Mouse (Mus musculus) myocyte (in vitro differentiated cells): ENCODE measurements around the gene Rab7. TPM values are rescaled to one million over a fixed set of nuclear protein-coding genes. Genes with fewer than 3 reads are reported as not detected.
A peak's percentile ranks its signal among the peaks of the same experiment; 100 is the strongest.

Experiments
- H3K27me3 ChIP-seq: one replicate; pipeline ENCODE4 v1.6.1; 2011; ENCODE audit not compliant: control insufficient read depth, insufficient read depth, insufficient read length
- H3K36me3 ChIP-seq: one replicate; pipeline ENCODE4 v1.6.1; 2011; ENCODE audit not compliant: control insufficient read depth, insufficient read depth
- H3K4me2 ChIP-seq: one replicate; pipeline ENCODE4 v1.6.1; 2011; ENCODE audit warnings: low read depth, control low read depth
- H3K4me3 ChIP-seq: one replicate; pipeline ENCODE4 v1.5.1; 2011; ENCODE audit warnings: mild to moderate bottlenecking, control low read depth, moderate library complexity
- H3K79me2 ChIP-seq: one replicate; pipeline ENCODE4 v1.6.1; 2011; ENCODE audit not compliant: control insufficient read depth, insufficient read depth
- H3ac ChIP-seq: one replicate; pipeline ENCODE4 v1.6.1; 2011; ENCODE audit not compliant: control insufficient read depth, insufficient read length
- CEBPB ChIP-seq: IDR thresholded peaks from 2 replicates; pipeline ENCODE4 v1.6.1; 2011; ENCODE audit warnings: mild to moderate bottlenecking, moderate library complexity; ENCODE audit not compliant: poor library complexity, insufficient read depth, severe bottlenecking
- E2F4 ChIP-seq: IDR thresholded peaks from one replicate; pipeline ENCODE4 v1.6.1; 2011; ENCODE audit warnings: mild to moderate bottlenecking, control low read depth, moderate library complexity; ENCODE audit not compliant: insufficient read depth
- MAX ChIP-seq: IDR thresholded peaks from one replicate; pipeline ENCODE4 v1.6.1; 2011; ENCODE audit warnings: low read depth, mild to moderate bottlenecking, control low read depth
- MYOD1 ChIP-seq, 3 experiments: IDR thresholded peaks; one replicate each; pipeline ENCODE4 v1.6.1; 2011; ENCODE audit warnings: control low read depth in 2 of 3, low read depth in 2 of 3, mild to moderate bottlenecking in 2 of 3, moderate library complexity in 1 of 3; ENCODE audit not compliant: insufficient read length in 2 of 3, control insufficient read depth in 1 of 3
- MYOG ChIP-seq, 3 experiments: IDR thresholded peaks; one replicate each; pipeline ENCODE4 v1.6.1; 2011; ENCODE audit warnings: control low read depth in 2 of 3, low read depth in 2 of 3, mild to moderate bottlenecking in 2 of 3; ENCODE audit not compliant: insufficient read length in 2 of 3, control insufficient read depth in 1 of 3, insufficient read depth in 1 of 3
- POLR2A ChIP-seq: IDR thresholded peaks from one replicate; pipeline ENCODE4 v1.6.1; 2011; ENCODE audit warnings: low read depth, mild to moderate bottlenecking, control low read depth, moderate library complexity; ENCODE audit not compliant: insufficient read length
- POLR2AphosphoS2 ChIP-seq: IDR thresholded peaks from one replicate; pipeline ENCODE4 v1.6.1; 2011; ENCODE audit warnings: low read depth, control low read depth; ENCODE audit not compliant: insufficient read length
- REST ChIP-seq: IDR thresholded peaks from one replicate; pipeline ENCODE4 v1.6.1; 2011; ENCODE audit warnings: mild to moderate bottlenecking, control low read depth, moderate library complexity; ENCODE audit not compliant: insufficient read depth, insufficient read length
- SRF ChIP-seq: IDR thresholded peaks from one replicate; pipeline ENCODE4 v1.6.1; 2011; ENCODE audit warnings: low read depth; ENCODE audit not compliant: control insufficient read depth, insufficient read length
- TCF12 ChIP-seq: IDR thresholded peaks from one replicate; pipeline ENCODE4 v1.6.1; 2011; ENCODE audit warnings: mild to moderate bottlenecking, control low read depth; ENCODE audit not compliant: poor library complexity, insufficient read depth, severe bottlenecking
- TCF3 ChIP-seq: IDR thresholded peaks from one replicate; pipeline ENCODE4 v1.6.1; 2011; ENCODE audit warnings: low read depth, control low read depth; ENCODE audit not compliant: insufficient read length
- USF1 ChIP-seq: IDR thresholded peaks from one replicate; pipeline ENCODE4 v1.6.1; 2011; ENCODE audit warnings: low read depth, mild to moderate bottlenecking, control low read depth, moderate library complexity
- polyA plus RNA-seq: library from polyadenylated mRNA; unstranded; fragments of >200 nt; fragmentation: generic; extraction: Trizol; gene quantifications from one replicate; pipeline ENCODE4 v1.2.1, GENCODE M21; 2012; ENCODE audit warnings: missing spikeins

Gene Rab7
- polyA plus RNA-seq, 1 experiment, result 181 TPM

- Histone ChIP-seq H3ac (no peak overlapping the region), H3K27me3 (no peaks in the 10 kb centered on the region), H3K4me2 (no peak overlapping the region), H3K36me3 (peaks cover 24% of the 10 kb centered on the region), H3K4me3 (no peak overlapping the region), H3K79me2 (peaks cover 100% of the 10 kb centered on the region)
- TF ChIP-seq POLR2AphosphoS2 (no peak), E2F4 (no peak), SRF (no peak), REST (no peak), MAX (no peak)
Observed at GRCm38 (mm10) chr6:88023316-88023890, 21.7 kb downstream of the Rab7 start.

DNA sequence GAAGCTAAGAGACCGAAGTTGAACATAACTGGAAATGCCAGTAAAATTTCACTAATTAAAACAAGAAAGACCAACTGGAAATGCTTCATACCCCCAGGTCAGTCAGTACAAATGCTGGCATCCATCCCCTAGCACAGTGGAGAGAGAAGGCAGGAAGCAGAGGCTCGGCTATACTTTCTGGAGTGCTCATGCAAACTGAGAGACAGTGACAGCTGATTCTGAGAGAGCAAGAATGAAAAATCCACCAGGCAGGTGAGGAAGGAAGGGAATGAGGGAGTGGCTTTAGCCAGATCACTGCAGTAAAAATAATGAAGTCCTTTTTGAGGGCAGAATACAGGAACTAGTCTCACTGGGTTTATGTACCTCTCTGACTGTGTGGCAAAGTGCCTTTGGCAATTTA, 25.9 kb downstream of the Rab7 start:
- Histone ChIP-seq H3K36me3 (peaks cover 7% of the 10 kb centered on the region), H3K4me3 (no peak overlapping the region), H3K4me2 (peak overlapping the region; percentile 1), H3K27me3 (no peaks in the 10 kb centered on the region), H3ac (no peak overlapping the region), H3K79me2 (peaks cover 98% of the 10 kb centered on the region)
- TF ChIP-seq MYOD1 (IDR thresholded peaks at IDR 0.05; ENCODE audit: control insufficient read depth in 1 of 3, insufficient read length in 2 of 3, low read depth in 2 of 3) (peak; percentile 65 to 88 (median 81)), USF1 (no peak)

- Histone ChIP-seq H3K4me3 (no peak overlapping the region), H3K79me2 (peaks cover 94% of the 10 kb centered on the region), H3ac (no peak overlapping the region), H3K27me3 (no peaks in the 10 kb centered on the region), H3K36me3 (peaks cover 4% of the 10 kb centered on the region), H3K4me2 (no peak overlapping the region)
- TF ChIP-seq POLR2AphosphoS2, result no peak
- no peak for TF ChIP-seq REST
- no peak for TF ChIP-seq SRF
- TF ChIP-seq MYOD1 (IDR thresholded peaks at IDR 0.05; ENCODE audit: control insufficient read depth in 1 of 3, insufficient read length in 2 of 3, low read depth in 2 of 3), result no peak
- no peak for TF ChIP-seq CEBPB
- TF ChIP-seq TCF12, result no peak
- no peak for TF ChIP-seq POLR2A
- TF ChIP-seq MAX, result no peak
- no peak for TF ChIP-seq USF1
- TF ChIP-seq E2F4, result no peak
- no peak for TF ChIP-seq TCF3
- no peak for TF ChIP-seq MYOG (IDR thresholded peaks at IDR 0.05; ENCODE audit: control insufficient read depth in 1 of 3, insufficient read depth in 1 of 3, insufficient read length in 2 of 3, low read depth in 2 of 3)
Observed at GRCm38 (mm10) chr6:88017821-88018220, 27.2 kb downstream of the Rab7 start.

DNA sequence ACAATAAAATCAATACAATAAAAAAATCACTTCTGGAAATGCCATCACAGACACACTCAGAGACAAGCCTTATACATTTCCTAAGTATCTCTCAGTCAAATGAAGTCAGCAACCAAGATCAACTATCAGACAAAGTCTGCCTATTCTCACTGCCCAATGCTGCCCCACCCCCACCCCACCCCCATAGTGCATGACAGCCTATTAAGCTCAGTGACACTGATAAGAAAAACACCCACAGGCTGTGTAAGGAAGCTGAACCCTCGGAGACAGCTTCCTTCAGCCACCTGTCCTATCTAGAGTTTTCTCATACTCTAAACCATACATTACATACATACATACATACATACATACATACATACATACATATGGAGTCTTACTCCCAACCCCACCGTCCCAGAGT, 29.3 kb downstream of the Rab7 start:
- no peaks in the 10 kb centered on the region for H3K27me3 ChIP-seq
- no peak overlapping the region for H3K4me2 ChIP-seq
- H3K4me3 ChIP-seq, result no peak overlapping the region
- no peak for TF ChIP-seq E2F4
- TF ChIP-seq MYOG (IDR thresholded peaks at IDR 0.05; ENCODE audit: control insufficient read depth in 1 of 3, insufficient read depth in 1 of 3, insufficient read length in 2 of 3, low read depth in 2 of 3), result no peak
- TF ChIP-seq MAX, result no peak
- no peak for TF ChIP-seq SRF
- TF ChIP-seq REST, result no peak
- TF ChIP-seq MYOD1 (IDR thresholded peaks at IDR 0.05; ENCODE audit: control insufficient read depth in 1 of 3, insufficient read length in 2 of 3, low read depth in 2 of 3), result no peak
- no peak for TF ChIP-seq TCF12
- no peak for TF ChIP-seq CEBPB
- TF ChIP-seq POLR2AphosphoS2, result no peak
- TF ChIP-seq USF1, result no peak
- H3ac ChIP-seq, result no peak overlapping the region
- H3K36me3 ChIP-seq, result peaks cover 6% of the 10 kb centered on the region
- peaks cover 73% of the 10 kb centered on the region for H3K79me2 ChIP-seq

DNA sequence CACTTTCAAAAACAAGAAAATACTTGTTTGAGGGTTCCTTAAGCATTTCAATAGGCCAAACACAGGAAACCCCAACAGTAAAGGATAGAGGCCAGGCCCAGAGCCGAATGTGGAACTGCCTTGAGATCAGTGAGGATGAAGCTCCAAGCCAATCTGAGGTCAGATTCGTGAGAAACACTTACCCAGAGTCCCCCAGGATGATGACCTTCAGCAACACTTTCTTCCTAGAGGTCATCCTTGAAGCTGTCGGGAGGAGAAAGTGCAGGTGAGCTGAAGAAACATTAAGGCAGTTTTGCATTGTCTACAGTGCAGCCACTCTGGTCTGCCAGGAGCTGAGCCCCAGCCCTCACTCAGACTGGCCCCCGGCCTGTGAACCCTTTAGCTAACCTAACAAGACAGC, 31.6 kb downstream of the Rab7 start:
- H3K27me3 ChIP-seq, result no peaks in the 10 kb centered on the region
- H3K36me3 ChIP-seq, result peaks cover 28% of the 10 kb centered on the region
- TF ChIP-seq TCF12, result no peak
- TF ChIP-seq POLR2A, result no peak
- TF ChIP-seq MYOD1 (IDR thresholded peaks at IDR 0.05; ENCODE audit: control insufficient read depth in 1 of 3, insufficient read length in 2 of 3, low read depth in 2 of 3), result no peak
- TF ChIP-seq MAX, result no peak
- no peak for TF ChIP-seq E2F4
- TF ChIP-seq CEBPB, result no peak
- TF ChIP-seq TCF3, result no peak
- no peak for TF ChIP-seq MYOG (IDR thresholded peaks at IDR 0.05; ENCODE audit: control insufficient read depth in 1 of 3, insufficient read depth in 1 of 3, insufficient read length in 2 of 3, low read depth in 2 of 3)
- TF ChIP-seq SRF, result no peak
- H3ac ChIP-seq, result no peak overlapping the region
- H3K4me3 ChIP-seq, result no peak overlapping the region
- no peak overlapping the region for H3K4me2 ChIP-seq
- H3K79me2 ChIP-seq, result peaks cover 50% of the 10 kb centered on the region
